Mouse (Mus musculus): ENCODE measurements around the gene Enkd1. TPM values are rescaled to one million over a fixed set of nuclear protein-coding genes. Genes with fewer than 3 reads are reported as not detected.

The Enkd1 gene
- total RNA-seq (2018; cell fraction: chromatin; rRNA removed): 10 to 100 TPM in 7 of 26 experiments, 1 to 10 TPM in 19; 2.8 to 12.7 (median 6.9) TPM
- 1 to 10 TPM; 1.5 to 4.3 (median 2.9) TPM for total RNA-seq (2018; cell fraction: cytosol; rRNA removed)
- total RNA-seq (2018; cell fraction: nucleus; rRNA removed): 10 to 100 TPM in 1 of 26 experiments, 1 to 10 TPM in 25; 2.4 to 24.0 (median 6.4) TPM
- polyA plus RNA-seq (2018): 1.4 to 6.3 TPM (median 3.2 TPM) in 3 replicates

GRCm38 (mm10) chr8:105707498-105708403 is at the start of gene Enkd1, which contains the start of gene 4933405L10Rik:
Enkd1 (minus strand) TSS chr8:105708210.
4933405L10Rik (plus strand) TSS chr8:105707655.
- no peak within 1 kb of the TSS for H3K27ac ChIP-seq
- H3K4me3 ChIP-seq (ENCODE audit: inconsistent target): peak within 1 kb of the TSS; percentile 37
- no peaks in the 10 kb centered on the region for H3K36me3 ChIP-seq (ENCODE audit: inconsistent target)
- WGBS (ENCODE audit: missing documents): 2% methylated on average over 53 of the region's 55 CpGs
- no peaks in the 10 kb centered on the region for H3K79me2 ChIP-seq (ENCODE audit: inconsistent target)

GRCm38 (mm10) chr8:105754688-105755087 is 46.7 kb upstream of the Enkd1 start:
- Histone ChIP-seq H3K4me3 (ENCODE audit: inconsistent target) (no peak overlapping the region), H3K27ac (no peak overlapping the region), H3K36me3 (ENCODE audit: inconsistent target) (no peaks in the 10 kb centered on the region), H3K79me2 (ENCODE audit: inconsistent target) (no peaks in the 10 kb centered on the region)
- WGBS (ENCODE audit: missing documents): 96% methylated on average over 2 of the region's 2 CpGs

GRCm38 (mm10) chr8:105753916-105754315 is 45.9 kb upstream of the Enkd1 start:
- 91% methylated on average over 2 of the region's 2 CpGs for WGBS (ENCODE audit: missing documents)
- no peaks in the 10 kb centered on the region for H3K36me3 ChIP-seq (ENCODE audit: inconsistent target)
- H3K27ac ChIP-seq: no peak overlapping the region
- no peaks in the 10 kb centered on the region for H3K79me2 ChIP-seq (ENCODE audit: inconsistent target)
- no peak overlapping the region for H3K4me3 ChIP-seq (ENCODE audit: inconsistent target)

- no peak overlapping the region for H3K27ac ChIP-seq
- no peaks in the 10 kb centered on the region for H3K79me2 ChIP-seq (ENCODE audit: inconsistent target)
- no peak overlapping the region for H3K4me3 ChIP-seq (ENCODE audit: inconsistent target)
- WGBS (ENCODE audit: missing documents): 69% methylated on average over 10 of the region's 11 CpGs
- H3K36me3 ChIP-seq (ENCODE audit: inconsistent target): no peaks in the 10 kb centered on the region
Observed at GRCm38 (mm10) chr8:105750606-105751005, 42.6 kb upstream of the Enkd1 start.

GRCm38 (mm10) chr8:105743301-105743700 is 35.3 kb upstream of the Enkd1 start:
- WGBS (ENCODE audit: missing documents): 98% methylated on average over 4 of the region's 4 CpGs
- H3K79me2 ChIP-seq (ENCODE audit: inconsistent target): no peaks in the 10 kb centered on the region
- no peak overlapping the region for H3K27ac ChIP-seq
- no peak overlapping the region for H3K4me3 ChIP-seq (ENCODE audit: inconsistent target)
- H3K36me3 ChIP-seq (ENCODE audit: inconsistent target): no peaks in the 10 kb centered on the region

GRCm38 (mm10) chr8:105739216-105739615 is 31.2 kb upstream of the Enkd1 start:
- no peak overlapping the region for H3K27ac ChIP-seq
- WGBS (ENCODE audit: missing documents): 99% methylated on average over 5 of the region's 5 CpGs
- H3K4me3 ChIP-seq (ENCODE audit: inconsistent target): no peak overlapping the region
- no peaks in the 10 kb centered on the region for H3K36me3 ChIP-seq (ENCODE audit: inconsistent target)
- no peaks in the 10 kb centered on the region for H3K79me2 ChIP-seq (ENCODE audit: inconsistent target)

- Histone ChIP-seq H3K36me3 (ENCODE audit: inconsistent target) (no peaks in the 10 kb centered on the region), H3K27ac (no peak overlapping the region), H3K4me3 (ENCODE audit: inconsistent target) (no peak overlapping the region), H3K79me2 (ENCODE audit: inconsistent target) (no peaks in the 10 kb centered on the region)
- WGBS (ENCODE audit: missing documents): 94% methylated on average over 5 of the region's 5 CpGs
Observed at GRCm38 (mm10) chr8:105732186-105732585, 24.2 kb upstream of the Enkd1 start.

GRCm38 (mm10) chr8:105727397-105728124 is 19.6 kb upstream of the Enkd1 start:
- Histone ChIP-seq H3K4me3 (ENCODE audit: inconsistent target) (no peak overlapping the region), H3K79me2 (ENCODE audit: inconsistent target) (no peaks in the 10 kb centered on the region), H3K27ac (no peak overlapping the region), H3K36me3 (ENCODE audit: inconsistent target) (no peaks in the 10 kb centered on the region)
- WGBS (ENCODE audit: missing documents): 59% methylated on average over 18 of the region's 18 CpGs

GRCm38 (mm10) chr8:105725726-105726125 is 17.7 kb upstream of the Enkd1 start:
- Histone ChIP-seq H3K36me3 (ENCODE audit: inconsistent target) (no peaks in the 10 kb centered on the region), H3K27ac (no peak overlapping the region), H3K79me2 (ENCODE audit: inconsistent target) (no peaks in the 10 kb centered on the region), H3K4me3 (ENCODE audit: inconsistent target) (no peak overlapping the region)
- WGBS (ENCODE audit: missing documents): 94% methylated on average over 5 of the region's 5 CpGs

- H3K4me3 ChIP-seq (ENCODE audit: inconsistent target): no peak overlapping the region
- no peaks in the 10 kb centered on the region for H3K36me3 ChIP-seq (ENCODE audit: inconsistent target)
- 96% methylated on average over 9 of the region's 9 CpGs for WGBS (ENCODE audit: missing documents)
- H3K27ac ChIP-seq: no peak overlapping the region
- H3K79me2 ChIP-seq (ENCODE audit: inconsistent target): no peaks in the 10 kb centered on the region
Observed at GRCm38 (mm10) chr8:105722861-105723260, 14.9 kb upstream of the Enkd1 start.

GRCm38 (mm10) chr8:105719637-105720036 is 11.6 kb upstream of the Enkd1 start:
- Histone ChIP-seq H3K4me3 (ENCODE audit: inconsistent target) (no peak overlapping the region), H3K79me2 (ENCODE audit: inconsistent target) (no peaks in the 10 kb centered on the region), H3K27ac (no peak overlapping the region), H3K36me3 (ENCODE audit: inconsistent target) (no peaks in the 10 kb centered on the region)
- 89% methylated on average over 4 of the region's 4 CpGs for WGBS (ENCODE audit: missing documents)

GRCm38 (mm10) chr8:105716302-105716945 is 8.4 kb upstream of the Enkd1 start:
- no peaks in the 10 kb centered on the region for H3K36me3 ChIP-seq (ENCODE audit: inconsistent target)
- H3K79me2 ChIP-seq (ENCODE audit: inconsistent target): no peaks in the 10 kb centered on the region
- H3K4me3 ChIP-seq (ENCODE audit: inconsistent target): no peak overlapping the region
- WGBS (ENCODE audit: missing documents): 94% methylated on average over 15 of the region's 15 CpGs
- H3K27ac ChIP-seq: no peak overlapping the region

GRCm38 (mm10) chr8:105715042-105715441 is 7.0 kb upstream of the Enkd1 start:
- Histone ChIP-seq H3K36me3 (ENCODE audit: inconsistent target) (no peaks in the 10 kb centered on the region), H3K4me3 (ENCODE audit: inconsistent target) (no peak overlapping the region), H3K79me2 (ENCODE audit: inconsistent target) (no peaks in the 10 kb centered on the region), H3K27ac (no peak overlapping the region)
- WGBS (ENCODE audit: missing documents): 9% methylated on average over 6 of the region's 6 CpGs

- Histone ChIP-seq H3K79me2 (ENCODE audit: inconsistent target) (no peaks in the 10 kb centered on the region), H3K36me3 (ENCODE audit: inconsistent target) (no peaks in the 10 kb centered on the region), H3K4me3 (ENCODE audit: inconsistent target) (no peak overlapping the region), H3K27ac (no peak overlapping the region)
- 3% methylated on average over 3 of the region's 3 CpGs for WGBS (ENCODE audit: missing documents)
Observed at GRCm38 (mm10) chr8:105714139-105714538, 6.1 kb upstream of the Enkd1 start.
